Mouse (Mus musculus) hindbrain, embryonic 11.5 days (tissue): ENCODE results near the gene Rbbp4. TPM values are rescaled to one million over a fixed set of nuclear protein-coding genes. Genes with fewer than 3 reads are reported as not detected.
A peak's percentile ranks its signal among the peaks of the same experiment; 100 is the strongest.

Source experiments
- ATAC-seq: fragments of 200-750 bp; cut with Nextera tagmentation; 2 replicates; pipeline ENCODE4 v1.8.0; 2017; ENCODE audit warnings: mild to moderate bottlenecking, moderate TSS enrichment, moderate library complexity; ENCODE audit not compliant: low FRiP score
- DNase-seq: peaks from one replicate; pipeline ENCODE4 v3.0.0-alpha.2; 2015; ENCODE audit warnings: low spot score
- H3K27ac ChIP-seq: fragments of 300-500 bp; sonication (generic); 2 replicates; pipeline ENCODE4 v1.5.1; 2014; ENCODE audit warnings: mild to moderate bottlenecking, low read depth, low read length
- H3K27me3 ChIP-seq: fragments of 300-500 bp; sonication (generic); 2 replicates; pipeline ENCODE4 v1.6.1; 2014; ENCODE audit warnings: mild to moderate bottlenecking, low read length, moderate library complexity, mixed read lengths; ENCODE audit not compliant: control insufficient read depth, insufficient read depth
- H3K36me3 ChIP-seq: fragments of 300-500 bp; sonication (generic); 2 replicates; pipeline ENCODE4 v1.6.1; 2014; ENCODE audit warnings: mild to moderate bottlenecking, low read length, moderate library complexity, mixed read lengths; ENCODE audit not compliant: control insufficient read depth, insufficient read depth
- H3K4me1 ChIP-seq: fragments of 300-500 bp; sonication (generic); replicated peaks from 2 replicates; pipeline ENCODE4 v1.6.1; 2014; ENCODE audit warnings: low read length, mixed read lengths; ENCODE audit not compliant: control insufficient read depth, insufficient read depth
- H3K4me2 ChIP-seq: fragments of 300-500 bp; sonication (generic); replicated peaks from 2 replicates; pipeline ENCODE4 v1.6.1; 2014; ENCODE audit warnings: mild to moderate bottlenecking, low read depth, low read length
- H3K4me3 ChIP-seq: fragments of 300-500 bp; sonication (generic); 2 replicates; pipeline ENCODE4 v1.5.1; 2014; ENCODE audit warnings: low read depth, low read length
- H3K9ac ChIP-seq: fragments of 300-500 bp; sonication (generic); 2 replicates; pipeline ENCODE4 v1.6.1; 2014; ENCODE audit warnings: low read depth, low read length
- H3K9me3 ChIP-seq: fragments of 300-500 bp; sonication (generic); 2 replicates; pipeline ENCODE4 v1.6.1; 2016; ENCODE audit warnings: low read length; ENCODE audit not compliant: control insufficient read depth
- WGBS: fragments of 180-500 bp; shearing (Covaris S2); extraction: QIAGEN DNeasy Blood & Tissue Kit; methylation state at CpG from one replicate; pipeline ENCODE4 v1.1.7; 2014; 5-methylcytosine and 5-hydroxymethylcytosine counted together
- polyA plus RNA-seq: library from polyadenylated mRNA; unstranded; fragments of >200 nt; fragmentation: Nextera tagmentation; extraction: Ambion mirVana; gene quantifications from 2 replicates; pipeline ENCODE4 v1.2.1, GENCODE M21; 2014

The Rbbp4 gene
- polyA plus RNA-seq, 1 experiment from 2014 or later = 518 TPM

DNA sequence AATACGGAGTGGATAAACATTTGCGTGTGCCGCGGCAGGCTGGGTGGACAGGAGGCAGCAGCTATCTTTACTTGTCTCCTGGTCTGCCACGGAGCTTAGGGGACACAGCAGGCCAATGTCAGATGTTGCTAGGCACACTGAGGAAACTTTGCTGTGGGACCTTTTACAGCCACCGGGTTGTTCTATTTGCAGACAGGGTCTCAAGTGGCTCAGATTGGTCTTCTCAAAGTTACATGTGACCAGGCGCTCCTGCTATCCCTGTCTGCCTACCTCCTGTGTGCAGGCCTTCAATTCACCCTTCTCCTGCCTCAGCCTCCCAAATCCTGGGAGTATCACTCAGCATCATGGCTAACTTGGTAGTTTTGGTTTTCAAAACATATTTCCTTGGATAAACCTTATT lies 39.1 kb downstream of the Rbbp4 start:
- ATAC-seq (no peak), DNase-seq (no peak)
- Histone ChIP-seq H3K9me3 (no peaks in the 10 kb centered on the region), H3K4me1 (no peaks in the 10 kb centered on the region), H3K27ac (no peak overlapping the region), H3K4me3 (no peak overlapping the region), H3K27me3 (no peaks in the 10 kb centered on the region), H3K4me2 (no peak overlapping the region), H3K36me3 (no peaks in the 10 kb centered on the region), H3K9ac (no peak overlapping the region)
- 91% methylated on average over 7 of the region's 7 CpGs for WGBS

GRCm38 (mm10) chr4:129295188-129295587 lies 40.0 kb downstream of the Rbbp4 start:
- WGBS = 69% methylated on average over 2 of the region's 2 CpGs
- Histone ChIP-seq H3K36me3 (no peaks in the 10 kb centered on the region), H3K9me3 (no peaks in the 10 kb centered on the region), H3K4me2 (no peak overlapping the region), H3K27ac (no peak overlapping the region), H3K9ac (no peak overlapping the region), H3K4me3 (no peak overlapping the region), H3K4me1 (no peaks in the 10 kb centered on the region), H3K27me3 (no peaks in the 10 kb centered on the region)
- ATAC-seq (no peak), DNase-seq (no peak)

GRCm38 (mm10) chr4:129293702-129294101 lies 41.5 kb downstream of the Rbbp4 start:
- 31% methylated on average over 16 of the region's 16 CpGs for WGBS

DNA sequence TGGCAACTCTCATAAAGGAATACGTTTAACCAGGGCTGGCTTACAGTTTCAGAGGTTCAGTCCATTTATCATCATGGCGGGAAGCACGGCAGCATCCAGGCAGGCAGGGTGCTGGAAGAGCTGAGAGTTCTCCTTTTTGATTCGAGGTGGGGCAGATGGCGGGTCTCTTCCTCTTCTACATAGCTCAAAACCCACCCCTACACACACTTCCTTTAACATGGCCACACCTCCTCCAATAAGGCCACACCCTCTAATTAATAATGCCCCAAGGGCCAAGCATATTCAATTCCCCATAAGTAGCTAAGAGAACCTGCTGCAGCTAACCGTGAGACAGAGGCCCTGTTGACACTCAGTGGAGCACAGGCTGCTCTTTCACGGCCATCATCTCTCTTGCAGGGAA lies 42.3 kb downstream of the Rbbp4 start:
- no peak overlapping the region for H3K4me2 ChIP-seq
- no peak overlapping the region for H3K27ac ChIP-seq
- H3K4me3 ChIP-seq = no peak overlapping the region
- ATAC-seq (no peak), DNase-seq (no peak)
- no peaks in the 10 kb centered on the region for H3K27me3 ChIP-seq
- WGBS = 62% methylated on average over 7 of the region's 7 CpGs
- H3K9ac ChIP-seq = no peak overlapping the region
- no peaks in the 10 kb centered on the region for H3K4me1 ChIP-seq
- H3K36me3 ChIP-seq = no peaks in the 10 kb centered on the region
- H3K9me3 ChIP-seq = no peaks in the 10 kb centered on the region

More at GRCm38 (mm10) chr4:129293702-129294101, 41.5 kb downstream of the Rbbp4 start:
- H3K27me3 ChIP-seq = no peaks in the 10 kb centered on the region
- no peak overlapping the region for H3K4me2 ChIP-seq
- no peak overlapping the region for H3K27ac ChIP-seq
- no peaks in the 10 kb centered on the region for H3K36me3 ChIP-seq
- H3K4me1 ChIP-seq = no peaks in the 10 kb centered on the region
- no peak overlapping the region for H3K9ac ChIP-seq
- no peak for DNase-seq
- no peak for ATAC-seq
- no peak overlapping the region for H3K4me3 ChIP-seq
- H3K9me3 ChIP-seq = no peaks in the 10 kb centered on the region

DNA sequence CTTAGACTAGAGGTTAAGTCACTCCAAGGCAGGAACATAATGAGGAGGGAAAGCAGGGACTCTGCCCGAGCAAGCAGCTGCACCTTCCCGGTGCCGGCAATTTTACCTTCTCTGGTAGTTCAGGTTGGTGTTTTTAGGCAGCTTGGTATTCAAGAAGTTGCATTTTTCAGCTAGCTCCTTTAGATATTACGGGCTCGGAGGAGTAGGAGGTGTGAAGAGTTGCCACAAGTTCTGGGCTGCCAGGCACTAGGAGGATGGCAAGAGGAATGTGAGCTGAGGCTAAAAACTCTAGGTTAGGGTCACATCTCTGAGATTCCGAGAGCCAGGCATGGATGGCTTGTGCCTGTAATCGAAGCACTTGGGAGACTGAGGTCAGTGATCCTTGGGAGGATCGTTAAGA lies 45.5 kb downstream of the Rbbp4 start:
- DNase-seq (no peak), ATAC-seq (no peak)
- Histone ChIP-seq H3K4me1 (peaks cover 7% of the 10 kb centered on the region), H3K4me2 (no peak overlapping the region), H3K9me3 (no peaks in the 10 kb centered on the region), H3K4me3 (no peak overlapping the region), H3K36me3 (no peaks in the 10 kb centered on the region), H3K9ac (no peak overlapping the region), H3K27ac (no peak overlapping the region), H3K27me3 (peaks cover 11% of the 10 kb centered on the region; the same call in 1 of the 2 replicates)
- WGBS = 92% methylated on average over 8 of the region's 8 CpGs

DNA sequence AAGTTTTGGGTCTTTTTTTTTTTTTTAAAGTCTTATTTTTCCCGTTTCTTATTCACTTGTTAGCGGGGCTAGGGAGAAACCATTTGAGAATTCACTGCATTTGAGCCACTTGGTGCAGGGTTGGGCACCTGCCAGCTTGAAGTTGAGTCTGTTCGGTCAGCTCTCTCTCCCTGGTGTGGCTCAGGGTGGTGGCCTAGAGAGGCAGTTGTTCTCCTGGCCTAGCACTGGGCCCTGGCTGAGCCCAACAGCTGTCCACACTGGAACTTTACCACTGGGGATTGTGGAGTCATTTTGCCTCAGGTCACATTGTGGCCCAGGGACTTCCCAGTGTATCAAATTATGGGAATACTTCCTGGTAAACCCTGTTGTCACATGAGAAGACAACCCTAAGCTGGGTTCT lies 47.1 kb downstream of the Rbbp4 start:
- Histone ChIP-seq H3K27ac (no peak overlapping the region), H3K36me3 (no peaks in the 10 kb centered on the region), H3K4me2 (peak overlapping the region; percentile 93; the same call in 1 of the 2 replicates), H3K27me3 (peaks cover 11% of the 10 kb centered on the region; the same call in 1 of the 2 replicates), H3K9ac (no peak overlapping the region), H3K9me3 (no peaks in the 10 kb centered on the region), H3K4me1 (peaks cover 7% of the 10 kb centered on the region), H3K4me3 (peak overlapping the region; percentile 47; the same call in 1 of the 2 replicates)
- WGBS = 45% methylated on average over 3 of the region's 3 CpGs
- no peak for ATAC-seq
- DNase-seq = no peak

- Histone ChIP-seq H3K27ac (no peak within 1 kb of the TSS), H3K9ac (peak within 1 kb of the TSS; percentile 65), H3K4me2 (peak within 1 kb of the TSS; percentile 93), H3K4me1 (peaks cover 7% of the 10 kb centered on the region), H3K27me3 (peaks cover 11% of the 10 kb centered on the region; the same call in 1 of the 2 replicates), H3K4me3 (peak within 1 kb of the TSS; percentile 47), H3K9me3 (no peaks in the 10 kb centered on the region), H3K36me3 (no peaks in the 10 kb centered on the region)
- DNase-seq (peak; percentile 57), ATAC-seq (peak; percentile 45)
- 1% methylated on average over 33 of the region's 53 CpGs for WGBS
Observed at GRCm38 (mm10) chr4:129287472-129287981, 47.6 kb downstream of the Rbbp4 start, which contains the start of gene Sync. TSS of gene Sync (plus strand) at chr4:129287617.

DNA sequence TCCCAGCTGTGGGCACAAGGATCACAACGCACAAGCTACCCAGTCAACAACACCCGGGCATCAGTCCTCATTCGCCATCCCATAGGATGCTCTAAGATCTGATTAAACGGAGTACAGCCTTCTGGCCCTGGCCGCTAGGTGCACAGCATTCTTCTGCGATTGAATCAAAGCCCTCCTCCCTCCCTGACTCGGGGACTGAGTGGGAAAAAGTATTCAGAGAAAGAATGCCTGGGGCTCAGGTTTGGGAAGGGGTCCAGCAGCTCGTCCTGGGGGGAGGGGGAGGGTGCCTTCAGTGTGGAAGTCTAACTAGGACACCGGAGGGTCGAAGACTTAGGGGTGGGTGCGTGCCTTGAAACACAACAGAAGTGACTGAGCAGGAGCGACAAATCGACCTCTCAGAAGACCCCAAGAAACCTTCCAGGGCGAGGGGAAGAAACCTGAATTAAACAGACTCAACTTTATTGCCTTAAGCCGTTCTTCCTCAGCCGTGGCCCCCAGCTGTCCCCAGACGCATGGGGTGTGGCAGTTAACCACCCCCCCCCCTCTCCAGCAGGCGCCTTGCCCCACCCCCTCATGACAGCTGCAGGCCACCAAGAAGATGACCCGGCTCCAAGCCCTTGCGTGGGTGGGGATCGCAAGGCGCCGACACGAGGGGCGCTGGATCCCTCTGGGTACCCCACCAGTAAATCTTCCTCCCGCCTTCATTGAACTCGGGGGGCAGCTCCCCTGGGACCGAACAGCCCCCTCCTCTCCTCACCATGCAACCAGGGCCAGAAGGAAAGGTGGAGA lies 48.3 kb downstream of the Rbbp4 start:
- H3K9me3 ChIP-seq = no peaks in the 10 kb centered on the region
- WGBS = 7% methylated on average over 28 of the region's 28 CpGs
- H3K27ac ChIP-seq = no peak overlapping the region
- ATAC-seq (peak; percentile 30; the same call in 1 of the 2 replicates), DNase-seq (peak; percentile 51)
- H3K27me3 ChIP-seq = peaks cover 11% of the 10 kb centered on the region; the same call in 1 of the 2 replicates
- H3K9ac ChIP-seq = peak overlapping the region; percentile 65
- no peaks in the 10 kb centered on the region for H3K36me3 ChIP-seq
- peak overlapping the region; percentile 93 for H3K4me2 ChIP-seq
- peaks cover 7% of the 10 kb centered on the region for H3K4me1 ChIP-seq
- H3K4me3 ChIP-seq = peak overlapping the region; percentile 47
